Mouse (Mus musculus): ENCODE measurements at regions not wholly inside any gene's neighbourhood (a gene's known extent, or its start where the extent isn't known, plus 50 kb on each side); places are given as distances from the start of the nearest gene placed in this dataset.

- no peak for DNase-seq (ENCODE audit: low spot score in 2 of 2)
Measured at GRCm38 (mm10) chr3:34466312-34466711, 183.9 kb upstream of the Sox2 start.

DNA sequence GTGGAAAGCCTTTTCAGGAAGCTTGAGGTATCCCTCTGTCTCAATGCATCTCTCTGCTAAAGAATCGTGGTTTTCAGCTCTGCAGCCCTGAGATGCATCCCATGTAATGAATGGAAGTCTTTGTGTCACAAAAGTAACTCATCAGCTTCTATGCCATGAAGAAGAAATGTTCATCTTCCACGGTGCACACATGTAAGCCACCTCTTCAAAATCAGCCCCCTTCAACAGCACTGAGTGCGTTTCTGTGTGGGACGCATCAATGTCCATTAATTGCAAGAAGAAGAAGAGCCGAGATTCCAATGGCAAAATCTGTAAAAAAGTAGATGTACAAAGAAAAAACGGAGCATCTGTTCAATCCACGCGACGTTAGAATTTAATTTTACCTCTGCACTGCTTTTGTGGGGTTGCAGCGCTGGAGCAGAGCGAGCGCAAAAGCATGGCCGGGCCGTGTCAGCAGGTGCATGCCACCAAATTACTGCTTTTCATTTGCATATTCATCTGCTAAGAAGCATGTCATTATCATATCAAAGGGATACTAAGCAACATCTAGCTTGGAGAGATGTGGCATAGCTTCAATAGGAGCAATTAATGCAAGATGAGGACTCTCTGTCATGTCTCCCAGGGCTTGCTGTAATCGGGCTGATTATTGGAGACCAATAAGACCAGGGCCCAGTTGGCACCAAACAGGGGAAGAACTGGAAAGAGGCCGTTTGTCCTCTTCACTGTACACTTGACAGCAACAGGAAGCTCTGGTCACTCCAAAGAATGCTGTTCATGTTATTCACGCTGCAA, 185.0 kb upstream of the Sox2 start:
- no peak for DNase-seq (ENCODE audit: low spot score in 2 of 2)

- DNase-seq (ENCODE audit: low spot score in 2 of 2) = no peak
Measured at GRCm38 (mm10) chr3:34458766-34459165, 191.4 kb upstream of the Sox2 start.

DNA sequence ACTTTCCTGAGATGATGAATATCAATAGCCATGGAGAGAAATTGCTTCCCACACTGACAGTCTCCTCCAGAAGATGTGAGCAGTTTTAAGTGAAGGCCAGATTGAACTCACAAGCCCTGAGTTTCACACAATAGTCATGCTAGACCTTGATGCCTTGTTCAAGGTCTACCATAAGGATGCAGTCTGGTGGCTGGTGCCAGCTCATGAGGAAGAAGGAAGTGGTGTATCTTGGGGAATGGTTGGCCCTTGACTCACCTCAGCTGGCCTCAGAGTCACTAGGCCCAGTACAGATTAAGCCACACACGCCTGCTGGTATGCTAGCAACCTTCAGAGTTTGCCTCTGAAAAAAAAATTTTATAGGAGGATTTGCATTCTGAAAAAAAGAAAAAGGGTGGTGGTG, 192.4 kb upstream of the Sox2 start:
- DNase-seq (ENCODE audit: low spot score in 2 of 2) = no peak

DNA sequence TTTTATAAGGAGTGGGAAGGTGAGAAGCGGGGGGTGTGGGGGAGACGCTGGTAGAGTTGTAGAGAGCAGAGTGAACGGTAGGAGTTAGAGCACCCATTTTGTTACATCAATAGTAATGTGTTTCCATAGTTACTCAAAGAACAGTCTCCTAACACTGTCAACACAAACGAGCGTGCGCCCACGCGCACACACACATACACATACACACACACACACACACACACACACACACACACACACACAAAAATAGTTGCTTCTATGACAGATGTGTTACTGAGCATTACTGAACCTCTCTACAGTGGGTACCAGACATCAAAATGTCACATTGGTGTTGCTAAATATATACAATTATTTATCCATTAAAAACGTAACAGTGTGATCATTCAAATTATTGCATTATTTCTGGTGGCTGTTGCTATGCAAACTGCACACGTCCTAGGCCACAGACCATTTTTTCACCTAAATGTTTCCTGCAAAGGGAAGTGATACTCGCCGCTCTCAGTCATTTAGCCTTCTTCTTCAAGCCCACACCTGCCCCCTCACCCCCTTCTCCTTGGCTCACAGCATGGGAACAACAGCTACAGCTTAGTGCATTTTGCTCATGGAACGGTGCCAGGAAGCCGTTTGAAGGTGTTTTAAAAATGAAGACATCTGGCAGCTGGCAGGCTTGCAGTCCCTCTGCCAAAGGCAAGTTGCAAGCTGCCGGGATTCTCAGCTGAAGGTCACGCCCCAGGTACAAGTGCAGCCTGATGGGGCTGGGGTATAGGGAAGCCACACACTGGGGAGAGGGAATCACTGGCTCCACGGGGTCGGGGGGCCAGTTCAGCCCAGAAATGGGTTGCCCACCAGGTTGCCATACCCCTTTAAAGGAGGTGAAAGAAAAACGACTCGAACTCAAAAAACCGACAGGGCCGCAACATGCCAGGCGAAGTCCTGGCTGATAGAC, 193.4 kb upstream of the Sox2 start:
- DNase-seq (ENCODE audit: low spot score in 2 of 2) = peak in 1 of 2 experiments; percentile 62

GRCm38 (mm10) chr3:34454026-34454624, 196.1 kb upstream of the Sox2 start:
- no peak for DNase-seq (ENCODE audit: low spot score in 2 of 2)

DNA sequence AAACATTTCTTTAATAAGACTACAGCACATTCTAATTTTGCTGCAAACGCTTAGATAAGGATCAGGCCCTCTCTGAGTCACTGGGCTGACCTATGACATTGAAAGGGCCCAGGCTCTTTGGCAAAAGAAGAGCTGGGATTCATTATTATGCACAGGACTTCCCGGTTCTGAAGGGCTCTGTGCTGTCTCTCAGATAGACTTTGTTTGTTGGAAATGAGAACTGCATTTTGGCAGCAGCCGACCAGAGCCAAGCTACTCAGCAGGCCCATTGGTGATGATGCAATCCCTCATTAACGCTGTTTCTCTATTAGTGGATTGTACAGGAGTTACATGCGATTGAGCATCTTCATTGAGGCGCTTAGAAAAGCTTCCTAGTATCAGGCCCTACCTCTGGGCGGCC, 204.9 kb upstream of the Sox2 start:
- DNase-seq (ENCODE audit: low spot score in 2 of 2) = no peak

GRCm38 (mm10) chr3:34444802-34445201, 205.4 kb upstream of the Sox2 start:
- DNase-seq (ENCODE audit: low spot score in 2 of 2) = no peak

DNA sequence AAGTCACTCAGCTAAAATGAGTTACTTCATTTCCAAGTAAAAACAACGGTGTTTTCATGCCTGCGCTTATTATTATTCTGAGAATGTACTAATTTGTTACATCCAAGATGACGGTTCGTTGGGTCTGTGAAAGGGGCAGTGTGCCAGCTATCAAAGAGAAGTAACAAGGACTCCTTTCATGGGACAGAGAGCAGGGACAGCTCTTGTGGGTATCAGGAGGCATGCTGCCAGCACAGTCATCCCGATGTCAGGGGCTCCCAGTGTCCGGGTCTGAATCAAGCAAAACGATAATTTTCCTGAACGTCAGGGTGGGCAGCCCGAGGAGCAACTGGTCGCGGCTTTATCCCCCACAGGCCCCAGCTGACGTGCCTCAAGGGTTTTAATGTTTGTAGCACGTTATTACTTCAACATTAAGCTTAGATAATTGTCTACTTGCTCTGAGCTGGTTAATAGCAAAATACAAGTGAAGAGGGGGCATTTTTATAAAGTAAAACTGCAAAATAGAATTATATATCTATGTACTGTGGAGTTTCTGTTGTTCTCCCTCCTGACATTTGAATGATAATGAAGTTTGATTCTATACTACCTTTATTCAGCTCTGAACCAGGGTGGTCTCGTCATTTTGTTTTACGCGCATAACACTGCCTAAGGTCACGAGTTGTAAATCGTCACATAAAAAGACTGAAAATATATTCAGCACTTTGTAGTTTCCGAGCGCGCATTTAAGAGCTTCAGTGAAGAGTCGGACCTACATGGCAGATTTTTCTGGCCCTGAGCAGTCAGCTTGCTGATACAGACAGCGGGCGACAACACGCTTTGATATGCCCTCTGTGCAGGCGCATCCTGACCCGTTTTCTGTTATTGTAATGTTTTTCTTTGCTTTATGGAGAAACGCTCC, 206.2 kb upstream of the Sox2 start:
- no peak for DNase-seq (ENCODE audit: low spot score in 2 of 2)

DNA sequence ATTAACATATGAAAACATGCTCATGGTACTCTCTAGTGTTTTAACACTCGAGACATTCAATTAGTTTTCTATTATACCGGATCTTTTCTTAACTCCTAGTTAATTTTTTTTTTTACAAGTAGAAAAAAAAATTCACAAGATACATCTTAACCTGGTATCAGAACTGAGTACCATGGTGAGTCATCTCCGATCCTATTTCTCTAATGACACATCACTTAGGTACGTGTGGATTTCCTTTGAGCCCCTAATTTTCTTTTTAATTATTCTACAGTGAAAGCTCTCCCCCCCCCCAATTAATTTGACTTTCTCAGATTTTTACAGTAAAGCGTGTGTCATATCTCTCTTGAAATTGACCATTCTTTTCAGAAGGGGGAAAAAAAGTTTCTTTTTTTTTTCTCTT, 206.9 kb upstream of the Sox2 start:
- DNase-seq (ENCODE audit: low spot score in 2 of 2) = no peak

- DNase-seq (ENCODE audit: low spot score in 2 of 2) = no peak
Measured at GRCm38 (mm10) chr3:34441792-34442191, 208.4 kb upstream of the Sox2 start.

DNA sequence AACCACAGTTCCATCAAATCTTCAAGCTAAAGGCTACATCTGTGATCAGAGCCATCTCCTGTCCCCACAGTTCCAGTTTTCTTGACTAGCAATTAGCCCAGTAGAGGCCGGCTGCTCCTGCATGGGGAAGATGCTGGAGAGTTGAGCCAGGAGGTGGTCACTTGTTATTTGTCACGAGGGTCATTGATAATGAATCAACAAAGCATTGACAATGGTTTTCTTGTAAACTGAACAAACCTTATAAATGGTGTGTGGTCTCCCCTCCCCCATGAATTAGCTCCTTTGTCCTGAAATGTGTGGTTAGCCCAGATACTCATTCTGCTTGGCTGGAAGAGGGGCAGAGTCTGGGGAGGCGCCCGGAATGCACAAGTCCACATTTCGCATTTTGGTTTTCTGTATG, 208.9 kb upstream of the Sox2 start:
- DNase-seq (ENCODE audit: low spot score in 2 of 2) = no peak

DNA sequence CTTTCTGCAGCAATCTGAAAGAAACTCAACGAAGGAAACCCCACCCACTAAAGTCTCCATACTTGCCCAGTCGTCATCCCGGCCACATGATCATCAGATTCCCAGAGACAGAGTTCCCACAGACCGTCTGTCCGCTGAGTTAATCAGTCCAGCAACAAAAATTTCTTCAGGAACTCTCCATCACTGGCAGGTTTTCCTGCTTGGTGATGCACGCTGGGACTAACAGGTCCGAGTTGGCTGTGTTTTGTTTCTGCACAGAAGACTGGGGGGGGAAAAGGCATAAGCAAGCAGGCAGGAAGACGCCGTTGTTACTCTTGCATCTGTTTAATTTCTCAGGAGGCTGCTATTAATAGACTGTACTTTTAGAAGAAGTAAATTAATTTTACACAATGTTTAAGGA, 215.3 kb upstream of the Sox2 start:
- no peak for DNase-seq (ENCODE audit: low spot score in 2 of 2)

DNA sequence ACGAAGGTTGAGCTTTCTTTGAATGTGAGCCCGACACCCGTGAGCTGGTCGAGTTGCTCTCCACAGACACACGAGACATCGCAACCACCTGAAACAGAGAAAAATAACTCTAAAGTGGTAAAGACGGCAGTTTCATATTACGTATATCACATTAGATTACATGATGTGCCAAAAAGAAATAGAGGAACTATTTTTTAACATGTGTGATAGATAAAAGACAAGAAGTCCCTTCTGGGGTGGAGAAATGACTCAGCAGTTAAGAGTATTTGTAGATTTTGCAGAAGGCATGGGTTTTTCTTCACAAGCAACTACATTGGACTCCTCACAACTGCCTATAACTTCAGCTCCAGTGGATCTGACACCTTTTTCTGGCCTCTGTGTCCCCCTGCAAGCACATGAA, 222.2 kb upstream of the Sox2 start:
- no peak for DNase-seq (ENCODE audit: low spot score in 2 of 2)

DNA sequence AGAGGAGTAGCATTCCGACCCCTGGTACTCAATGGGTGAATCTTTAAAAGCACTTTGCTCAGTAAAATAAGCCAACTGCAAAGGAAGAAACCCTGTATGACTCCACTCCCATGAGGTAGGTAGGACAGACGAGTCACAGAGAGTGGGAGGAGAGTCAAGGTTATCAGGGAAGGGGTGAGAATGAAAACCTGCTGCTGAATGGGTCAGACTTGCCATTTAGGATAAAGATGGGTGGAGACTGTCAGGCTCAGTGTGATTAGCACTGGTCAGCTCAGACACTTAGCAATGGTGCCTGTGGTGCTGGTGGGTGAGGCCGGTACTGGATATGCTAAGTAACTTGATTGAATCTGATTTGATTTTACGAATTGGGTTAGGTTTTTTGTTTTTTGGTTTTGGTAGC, 222.7 kb upstream of the Sox2 start:
- DNase-seq (ENCODE audit: low spot score in 2 of 2) = no peak

DNA sequence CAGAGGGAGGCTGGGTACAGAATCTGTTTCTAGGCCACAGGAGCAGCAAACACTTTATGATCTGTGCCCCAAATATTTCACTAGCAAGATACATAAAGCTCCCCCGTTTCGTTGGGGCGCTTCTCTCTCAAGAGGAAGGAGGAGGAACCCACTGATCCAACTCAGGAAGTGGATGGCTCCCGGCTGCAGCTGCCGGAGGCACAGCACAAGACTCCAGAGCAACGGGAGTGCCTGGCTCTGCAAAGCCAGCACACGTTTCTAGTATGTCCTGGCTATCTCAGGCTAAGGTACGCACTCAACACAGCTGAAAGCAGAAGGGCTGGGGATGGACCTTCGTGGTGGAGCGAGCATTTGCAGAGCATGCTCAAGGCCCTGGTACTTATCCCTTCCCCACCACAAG, 223.2 kb upstream of the Sox2 start:
- no peak for DNase-seq (ENCODE audit: low spot score in 2 of 2)

GRCm38 (mm10) chr3:34411915-34412306, 238.3 kb upstream of the Sox2 start:
- DNase-seq (ENCODE audit: low spot score in 2 of 2) = no peak

- DNase-seq (ENCODE audit: low spot score in 2 of 2) = no peak
Measured at GRCm38 (mm10) chr3:34411142-34411914, 238.9 kb upstream of the Sox2 start.

DNA sequence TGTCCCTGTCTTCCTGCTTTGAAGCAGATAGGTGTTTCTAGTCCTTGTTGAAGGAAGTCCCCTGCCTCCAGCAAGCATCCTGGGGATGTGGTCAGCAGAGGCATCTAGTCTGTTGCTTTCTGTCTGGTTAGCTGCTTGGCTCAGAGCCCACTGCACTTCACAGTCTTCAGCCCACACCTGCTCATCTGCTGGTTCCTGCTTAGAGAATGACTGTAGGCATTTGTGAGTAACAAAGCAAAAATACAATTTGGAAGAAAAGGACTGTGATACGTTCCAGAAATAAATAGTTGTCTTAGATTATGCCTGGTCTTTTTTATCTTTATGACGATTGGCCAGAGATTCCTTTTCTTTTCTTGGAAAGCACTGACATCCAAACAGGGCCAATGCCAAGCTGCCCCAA, 246.6 kb upstream of the Sox2 start:
- no peak for DNase-seq (ENCODE audit: low spot score in 2 of 2)

DNA sequence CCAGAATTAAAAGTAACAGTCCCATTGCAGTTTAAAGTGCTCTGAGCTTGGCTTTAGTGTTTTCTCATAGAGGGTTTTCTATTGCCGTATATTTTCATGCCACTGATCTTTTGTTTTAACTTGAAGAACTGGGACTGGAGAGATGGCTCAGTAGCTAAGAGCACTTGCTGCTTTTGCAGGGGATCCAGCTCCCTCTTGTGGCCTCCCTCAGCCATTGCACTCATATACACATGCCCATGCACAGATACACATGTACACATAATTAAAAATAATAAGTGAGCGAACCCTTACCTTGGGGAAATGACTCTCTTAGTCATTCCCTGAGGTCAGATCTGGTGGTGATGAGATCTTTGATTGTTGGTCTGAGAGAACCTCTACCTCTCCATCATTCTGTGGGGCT, 258.9 kb upstream of the Sox2 start:
- no peak for DNase-seq (ENCODE audit: low spot score in 2 of 2)

All from urinary bladder, postnatal 4 days (tissue).